Mouse (Mus musculus): Measurements from ENCODE around the gene Kctd5. TPM values are rescaled to one million over a fixed set of nuclear protein-coding genes. Genes with fewer than 3 reads are reported as not detected.

Gene Kctd5
- total RNA-seq, 2 experiments from 2014 or later, result 23.2 to 25.0 TPM

Small RNA genes within 50 kb of the gene (microRNA-seq; reads per million reads assigned to microRNA genes)
- 0 reads per million in 2 experiments for gene Gm27700

Other genes with a start within 250 kb of the Kctd5 start
- gene Elob, start 244.3 kb downstream of the Kctd5 start, total RNA-seq (2021), result 100 to 1,000 TPM; 355 to 375 TPM
- under 1 TPM in 1 of 2 experiments, not detected in 1; 0.41 TPM for gene Prss33, start 237.4 kb downstream of the Kctd5 start, total RNA-seq (2021)
- gene Prss32, start 229.6 kb downstream of the Kctd5 start, total RNA-seq (2021), result not detected
- gene Prss41, start 229.3 kb downstream of the Kctd5 start, total RNA-seq (2021), result 1 to 10 TPM in 1 of 2 experiments, under 1 TPM in 1; 0.89 to 2.4 TPM
- not detected for gene Prss21, start 205.4 kb downstream of the Kctd5 start, total RNA-seq (2021)
- not detected for gene Dcpp1, start 192.6 kb downstream of the Kctd5 start, total RNA-seq (2021)
- gene Dcpp2, start 192.6 kb downstream of the Kctd5 start, total RNA-seq (2021), result not detected
- not detected for gene Dcpp3, start 156.0 kb downstream of the Kctd5 start, total RNA-seq (2021)
- not detected for gene Sbp, start 131.8 kb downstream of the Kctd5 start, total RNA-seq (2021)
- gene Sbpl, start 118.2 kb downstream of the Kctd5 start, total RNA-seq (2021), result not detected
- not detected for gene Prss30, start 92.9 kb downstream of the Kctd5 start, total RNA-seq (2021)
- not detected for gene Prss22, start 75.4 kb downstream of the Kctd5 start, total RNA-seq (2021)
- not detected for gene Prss27, start 35.3 kb downstream of the Kctd5 start, total RNA-seq (2021)
- gene Pdpk1, start 77.4 kb upstream of the Kctd5 start, total RNA-seq (2021), result 100 to 1,000 TPM; 104 to 113 TPM
- gene Amdhd2, start 90.3 kb upstream of the Kctd5 start, total RNA-seq (2021), result 10 to 100 TPM; 31.0 to 31.7 TPM
- 1,000 to 10,000 TPM; 1,141 to 1,201 TPM for gene Atp6v0c, start 96.2 kb upstream of the Kctd5 start, total RNA-seq (2021)
- gene Tbc1d24, start 132.1 kb upstream of the Kctd5 start, total RNA-seq (2021), result 10 to 100 TPM; 54.2 to 57.6 TPM
- gene Ntn3, start 136.0 kb upstream of the Kctd5 start, total RNA-seq (2021), result 1 to 10 TPM; 7.5 to 9.9 TPM
- gene Tedc2, start 147.4 kb upstream of the Kctd5 start, total RNA-seq (2021), result 1 to 10 TPM; 7.3 to 8.5 TPM
- 1 to 10 TPM; 4.8 to 5.0 TPM for gene Ccnf, start 178.0 kb upstream of the Kctd5 start, total RNA-seq (2021)